Mouse (Mus musculus): ENCODE measurements around the gene Elf2. TPM values are rescaled to one million over a fixed set of nuclear protein-coding genes. Genes with fewer than 3 reads are reported as not detected.
"Not testable (repeated sequence)": the region's sequence is repeated elsewhere in the genome, so short reads cannot be mapped to it uniquely, and the experiment has no call there.

Gene Elf2
- polyA plus RNA-seq, 1 experiment from 2014 or later, result 56.2 TPM

DNA sequence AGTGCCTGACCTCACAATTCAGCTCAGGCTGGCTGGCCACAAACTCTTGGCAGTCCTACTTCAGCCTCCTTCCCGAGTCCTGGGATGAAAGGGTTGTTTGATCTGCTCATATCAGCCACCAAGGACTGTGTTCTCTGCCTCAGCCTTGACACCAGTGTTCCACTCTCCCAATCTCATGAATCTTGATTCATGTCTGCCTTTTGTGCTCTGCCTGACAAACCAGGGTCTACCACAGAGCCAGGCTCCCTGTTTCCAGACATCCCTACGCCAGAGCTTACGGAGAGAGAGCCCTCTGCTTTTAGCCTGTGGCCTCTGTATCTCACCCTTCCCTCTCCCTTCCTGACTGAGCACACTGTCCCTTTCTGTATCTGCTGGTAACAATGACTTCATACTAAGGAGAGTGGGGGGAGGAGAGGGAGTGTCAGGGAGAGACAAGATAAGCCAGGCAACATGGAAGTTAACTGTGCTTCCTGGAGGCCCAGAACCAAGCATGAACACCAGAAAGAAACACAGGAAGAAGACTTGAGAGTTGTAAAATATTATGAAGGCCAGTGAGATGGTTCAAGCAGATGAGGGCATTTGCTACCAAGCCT, 8.3 kb upstream of the Elf2 start:
- WGBS, result 58% methylated on average over 3 of the region's 3 CpGs
- H3K9ac ChIP-seq (ENCODE audit: low read depth, low read length), result no peak overlapping the region
- no peak for ATAC-seq (replicated peaks; ENCODE audit: low FRiP score, low read depth)
- no peak for TF ChIP-seq CTCF (IDR thresholded peaks at IDR 0.05; ENCODE audit: low read depth)
- H3K4me2 ChIP-seq (ENCODE audit: low read length), result no peak overlapping the region
- no peak overlapping the region for H3K4me3 ChIP-seq (replicated peaks; ENCODE audit: low read depth, low read length)
- no peaks in the 10 kb centered on the region for H3K9me3 ChIP-seq (replicated peaks; ENCODE audit: low read length)
- no peaks in the 10 kb centered on the region for H3K27me3 ChIP-seq (ENCODE audit: insufficient read depth, low read length)
- no peaks in the 10 kb centered on the region for H3K36me3 ChIP-seq (ENCODE audit: insufficient read depth, low read length)
- DNase-seq (ENCODE audit: low spot score), result no peak
- no peaks in the 10 kb centered on the region for H3K4me1 ChIP-seq (replicated peaks; ENCODE audit: insufficient read depth, low read length)
- no peak overlapping the region for H3K27ac ChIP-seq

DNA sequence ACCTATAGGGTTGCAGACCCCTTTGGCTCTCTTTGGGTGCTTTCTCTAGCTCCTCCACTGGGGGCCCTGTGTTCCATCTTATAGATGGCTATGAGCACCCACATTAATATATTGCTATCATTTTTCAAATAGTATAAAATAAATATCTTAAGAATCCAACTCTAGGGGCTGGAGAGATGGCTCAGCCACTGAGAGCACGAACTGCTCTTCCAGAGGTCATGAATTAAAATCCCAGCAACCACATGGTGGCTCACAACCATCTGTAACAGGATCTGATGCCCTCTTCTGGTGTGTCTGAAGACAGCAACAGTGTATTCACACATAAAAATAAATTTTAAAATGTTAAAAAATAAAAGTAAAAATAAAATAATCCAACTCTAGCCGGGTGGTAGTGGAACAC, 4.6 kb upstream of the Elf2 start:
- not testable (repeated sequence) for H3K36me3 ChIP-seq (ENCODE audit: insufficient read depth, low read length); H3K4me3 ChIP-seq (replicated peaks; ENCODE audit: low read depth, low read length); DNase-seq (ENCODE audit: low spot score); ATAC-seq (replicated peaks; ENCODE audit: low FRiP score, low read depth); H3K27me3 ChIP-seq (ENCODE audit: insufficient read depth, low read length); H3K4me2 ChIP-seq (ENCODE audit: low read length); H3K27ac ChIP-seq; H3K9ac ChIP-seq (ENCODE audit: low read depth, low read length); H3K4me1 ChIP-seq (replicated peaks; ENCODE audit: insufficient read depth, low read length); H3K9me3 ChIP-seq (replicated peaks; ENCODE audit: low read length)
- 0 out of 2 replicates have a peak, but pooled peaks have one; percentile 18 for TF ChIP-seq CTCF (IDR thresholded peaks at IDR 0.05; ENCODE audit: low read depth)
- 98% methylated on average over 2 of the region's 2 CpGs for WGBS

GRCm38 (mm10) chr3:51344182-51344581, 3.7 kb upstream of the Elf2 start:
- H3K9ac ChIP-seq (ENCODE audit: low read depth, low read length); H3K36me3 ChIP-seq (ENCODE audit: insufficient read depth, low read length); H3K27ac ChIP-seq; H3K27me3 ChIP-seq (ENCODE audit: insufficient read depth, low read length); H3K4me2 ChIP-seq (ENCODE audit: low read length); DNase-seq (ENCODE audit: low spot score); H3K4me3 ChIP-seq (replicated peaks; ENCODE audit: low read depth, low read length); ATAC-seq (replicated peaks; ENCODE audit: low FRiP score, low read depth); H3K4me1 ChIP-seq (replicated peaks; ENCODE audit: insufficient read depth, low read length); H3K9me3 ChIP-seq (replicated peaks; ENCODE audit: low read length): not testable (repeated sequence)
- WGBS, result 87% methylated on average over 6 of the region's 6 CpGs

DNA sequence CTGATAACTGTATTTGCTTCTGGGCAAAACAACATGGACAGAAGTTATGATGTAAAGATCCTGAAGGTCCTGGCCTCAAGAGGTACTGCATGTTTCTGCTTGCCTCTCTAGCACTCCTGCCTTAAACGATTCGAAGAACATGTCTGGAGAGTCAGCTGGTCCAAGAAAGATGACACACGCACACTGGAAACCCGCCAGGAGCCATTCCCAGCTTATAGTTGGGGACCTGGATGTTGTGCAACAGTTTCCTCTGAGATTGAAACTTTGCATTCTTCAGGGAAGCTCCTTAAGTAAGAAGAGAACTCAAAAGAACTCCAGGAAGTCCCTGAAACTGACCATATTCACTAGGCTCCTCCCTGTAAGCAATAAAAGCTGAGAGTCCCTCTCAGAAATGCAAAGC, 2.8 kb upstream of the Elf2 start:
- H3K36me3 ChIP-seq (ENCODE audit: insufficient read depth, low read length), result no peaks in the 10 kb centered on the region
- no peak overlapping the region for H3K9ac ChIP-seq (ENCODE audit: low read depth, low read length)
- no peak for TF ChIP-seq CTCF (IDR thresholded peaks at IDR 0.05; ENCODE audit: low read depth)
- no peaks in the 10 kb centered on the region for H3K27me3 ChIP-seq (ENCODE audit: insufficient read depth, low read length)
- H3K4me2 ChIP-seq (ENCODE audit: low read length), result no peak overlapping the region
- 88% methylated on average over 4 of the region's 4 CpGs for WGBS
- H3K9me3 ChIP-seq (replicated peaks; ENCODE audit: low read length), result no peaks in the 10 kb centered on the region
- H3K27ac ChIP-seq, result no peak overlapping the region
- DNase-seq (ENCODE audit: low spot score) (no peak), ATAC-seq (replicated peaks; ENCODE audit: low FRiP score, low read depth) (no peak)
- no peak overlapping the region for H3K4me3 ChIP-seq (replicated peaks; ENCODE audit: low read depth, low read length)
- H3K4me1 ChIP-seq (replicated peaks; ENCODE audit: insufficient read depth, low read length), result no peaks in the 10 kb centered on the region

DNA sequence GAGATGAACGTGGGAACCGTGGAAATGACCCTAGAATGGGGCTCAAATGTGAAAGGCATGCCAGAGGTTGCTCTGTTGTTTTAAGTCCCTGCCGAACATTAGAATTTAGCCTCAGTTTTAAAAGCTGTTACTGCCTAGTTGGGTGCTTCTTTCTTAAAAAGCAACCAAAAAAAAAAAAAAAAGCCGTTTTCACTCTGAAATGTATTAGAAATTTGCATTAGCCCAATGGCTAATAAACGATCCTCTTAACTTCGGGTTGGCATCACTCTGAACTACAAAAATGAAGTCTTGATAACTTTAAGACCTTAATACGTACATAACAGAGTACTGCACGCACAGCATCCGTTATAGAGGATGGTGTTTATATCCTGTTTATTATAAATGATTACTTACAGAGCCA, 1.7 kb upstream of the Elf2 start:
- 5% methylated on average over 9 of the region's 9 CpGs for WGBS
- ATAC-seq (replicated peaks; ENCODE audit: low FRiP score, low read depth) (no peak), DNase-seq (ENCODE audit: low spot score) (no peak)
- H3K27me3 ChIP-seq (ENCODE audit: insufficient read depth, low read length), result no peaks in the 10 kb centered on the region
- no peak for TF ChIP-seq CTCF (IDR thresholded peaks at IDR 0.05; ENCODE audit: low read depth)
- H3K9me3 ChIP-seq (replicated peaks; ENCODE audit: low read length), result no peaks in the 10 kb centered on the region
- peak overlapping the region; percentile 96 for H3K9ac ChIP-seq (ENCODE audit: low read depth, low read length)
- H3K36me3 ChIP-seq (ENCODE audit: insufficient read depth, low read length), result no peaks in the 10 kb centered on the region
- H3K4me3 ChIP-seq (replicated peaks; ENCODE audit: low read depth, low read length), result peak overlapping the region; percentile 94
- H3K4me1 ChIP-seq (replicated peaks; ENCODE audit: insufficient read depth, low read length), result no peaks in the 10 kb centered on the region
- H3K27ac ChIP-seq, result peak overlapping the region; percentile 97
- peak overlapping the region; percentile 93 for H3K4me2 ChIP-seq (ENCODE audit: low read length)

DNA sequence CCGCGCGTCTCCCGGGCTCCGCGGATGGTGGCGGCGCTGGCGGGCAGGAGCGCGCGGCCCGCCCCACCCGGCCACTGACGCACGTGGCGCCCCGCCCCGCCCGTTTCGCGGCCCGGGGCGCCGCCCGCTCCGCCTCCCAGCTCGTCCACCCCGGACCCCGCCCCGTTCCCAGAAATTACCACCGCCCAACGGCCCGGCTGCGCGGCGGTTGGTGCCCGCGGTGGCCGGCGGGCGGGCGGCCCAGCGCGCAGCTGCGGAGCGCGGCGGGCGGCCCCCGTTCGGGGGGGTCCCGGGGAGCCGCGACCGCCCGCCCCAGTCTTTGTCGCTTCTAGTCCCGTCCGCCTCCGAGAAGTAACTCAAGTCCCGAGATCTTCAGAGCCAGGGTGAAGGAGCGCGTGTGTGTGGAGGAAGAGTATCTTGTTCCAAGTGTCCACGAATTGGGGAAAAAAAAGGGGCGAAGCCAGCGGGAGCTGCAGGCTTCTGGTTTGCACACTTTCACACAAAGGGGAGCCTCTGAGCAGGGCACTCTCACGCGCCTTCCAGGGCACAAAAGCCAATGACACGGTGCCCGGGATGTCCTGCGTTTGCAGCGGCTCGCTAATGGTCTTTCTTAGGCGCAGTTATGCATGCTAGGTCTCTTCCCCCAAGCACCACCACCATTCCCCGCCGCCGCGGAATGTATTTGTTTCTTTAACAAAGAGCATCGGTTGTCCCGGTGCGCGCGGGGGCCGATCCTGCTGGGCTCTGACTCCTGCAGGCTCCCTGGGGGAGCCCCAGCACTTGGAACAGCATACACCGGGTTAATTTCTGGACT, 1.0 kb upstream of the Elf2 start:
- DNase-seq (ENCODE audit: low spot score), result peak; percentile 85
- Histone ChIP-seq H3K9me3 (replicated peaks; ENCODE audit: low read length) (no peaks in the 10 kb centered on the region), H3K4me3 (replicated peaks; ENCODE audit: low read depth, low read length) (peak overlapping the region; percentile 94), H3K27me3 (ENCODE audit: insufficient read depth, low read length) (no peaks in the 10 kb centered on the region), H3K4me1 (replicated peaks; ENCODE audit: insufficient read depth, low read length) (no peaks in the 10 kb centered on the region), H3K9ac (ENCODE audit: low read depth, low read length) (peak overlapping the region; percentile 96), H3K36me3 (ENCODE audit: insufficient read depth, low read length) (no peaks in the 10 kb centered on the region), H3K27ac (peak overlapping the region; percentile 97), H3K4me2 (ENCODE audit: low read length) (peak overlapping the region; percentile 93)
- ATAC-seq (replicated peaks; ENCODE audit: low FRiP score, low read depth), result peak; percentile 83
- no peak for TF ChIP-seq CTCF (IDR thresholded peaks at IDR 0.05; ENCODE audit: low read depth)
- WGBS, result under 1% methylated on average over 79 of the region's 86 CpGs
